Mouse (Mus musculus) monocyte, adult 5-6 weeks (primary cell): Measurements from ENCODE around the gene B230118H07Rik. TPM values are rescaled to one million over a fixed set of nuclear protein-coding genes. Genes with fewer than 3 reads are reported as not detected.
A peak's percentile ranks its signal among the peaks of the same experiment; 100 is the strongest.

ENCODE experiments used
- ATAC-seq: fragments of 153-309, 156-312 bp; replicated peaks from 2 replicates; pipeline ENCODE4 v1.8.0; 2017; ENCODE audit warnings: mild to moderate bottlenecking; ENCODE audit not compliant: low TSS enrichment, insufficient number of reproducible peaks, severe bottlenecking, poor library complexity, low FRiP score
- total RNA-seq: library from RNA; stranded (forward); fragments of 200-1000, 200-491, 200-594 nt; gene quantifications from 3 replicates; pipeline ENCODE4 v1.2.3, GENCODE M21; 2017

Gene B230118H07Rik
- total RNA-seq, 1 experiment from 2014 or later, result 22.0 TPM

GRCm38 (mm10) chr2:101648361-101648760 is 971 bp downstream of the B230118H07Rik start:
- ATAC-seq, result no peak

GRCm38 (mm10) chr2:101645841-101646240 is 3.5 kb downstream of the B230118H07Rik start:
- ATAC-seq, result no peak

GRCm38 (mm10) chr2:101639840-101640350 is 9.4 kb downstream of the B230118H07Rik start:
- no peak for ATAC-seq

GRCm38 (mm10) chr2:101638979-101639839 is 10.1 kb downstream of the B230118H07Rik start:
- ATAC-seq, result no peak

GRCm38 (mm10) chr2:101628297-101629236 is 20.8 kb downstream of the B230118H07Rik start:
- peak; percentile 97 for ATAC-seq

- no peak for ATAC-seq
These were observed 22.1 kb downstream of the B230118H07Rik start for GRCm38 (mm10) chr2:101627227-101627626.

GRCm38 (mm10) chr2:101624526-101624925 is 24.8 kb downstream of the B230118H07Rik start, which contains the start of gene Rag2:
Rag2 (plus strand) TSS chr2:101624718.
- no peak for ATAC-seq

- ATAC-seq, result no peak
These were observed 25.3 kb downstream of the B230118H07Rik start for GRCm38 (mm10) chr2:101624011-101624410.

GRCm38 (mm10) chr2:101623042-101623441 is 26.3 kb downstream of the B230118H07Rik start:
- ATAC-seq, result no peak

- 0 out of 2 replicates have a peak, but pooled peaks have one; percentile 17 for ATAC-seq
These were observed 27.7 kb downstream of the B230118H07Rik start for GRCm38 (mm10) chr2:101621611-101622010.

- no peak for ATAC-seq
These were observed 28.4 kb downstream of the B230118H07Rik start for GRCm38 (mm10) chr2:101620899-101621298.

- ATAC-seq, result no peak
These were observed 31.0 kb downstream of the B230118H07Rik start for GRCm38 (mm10) chr2:101618373-101618772.

GRCm38 (mm10) chr2:101615464-101616305 is 33.6 kb downstream of the B230118H07Rik start:
- ATAC-seq, result no peak

- no peak for ATAC-seq
These were observed 38.5 kb downstream of the B230118H07Rik start for GRCm38 (mm10) chr2:101610861-101611260.

- no peak for ATAC-seq
These were observed 41.0 kb downstream of the B230118H07Rik start for GRCm38 (mm10) chr2:101608232-101608894.

GRCm38 (mm10) chr2:101603099-101603498 is 46.2 kb downstream of the B230118H07Rik start:
- no peak for ATAC-seq

- no peak for ATAC-seq
These were observed 48.6 kb downstream of the B230118H07Rik start for GRCm38 (mm10) chr2:101600703-101601102.
